Mouse (Mus musculus) spleen, embryonic (tissue): ENCODE measurements around the gene 2310022A10Rik.

Experiments used
- CTCF ChIA-PET: fragments of 350-600 bp; sonication (Branson Sonifier 250); formaldehyde crosslinking; loops from one replicate; lab custom pipeline; 2022; lab: Charles Lee

2310022A10Rik gene

DNA sequence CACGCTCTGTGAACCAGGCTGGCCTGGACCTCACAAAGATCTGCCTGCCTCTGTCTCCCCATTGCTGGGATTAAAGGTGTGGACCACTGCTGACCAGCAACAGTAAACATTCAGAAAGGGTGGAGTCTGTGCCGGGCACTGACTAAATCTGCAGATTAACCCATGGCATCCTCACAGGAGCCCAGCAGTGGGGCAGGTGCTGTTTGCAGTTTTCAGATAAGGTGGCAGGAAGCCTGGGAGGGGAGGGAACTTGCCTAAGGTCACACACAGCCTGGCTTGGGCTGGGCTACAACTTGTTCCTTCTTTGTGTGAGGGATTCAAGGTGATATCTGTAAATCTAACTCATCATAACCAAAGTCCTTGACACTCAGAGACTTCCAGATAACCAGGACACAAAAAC lies 12.5 kb upstream of the 2310022A10Rik start:
- CTCF ChIA-PET: interaction anchor here (1.0 kb wide), 1 partner anchor 32 kb away, joined by 3 read pairs; no protein-coding TSS in a partner anchor

DNA sequence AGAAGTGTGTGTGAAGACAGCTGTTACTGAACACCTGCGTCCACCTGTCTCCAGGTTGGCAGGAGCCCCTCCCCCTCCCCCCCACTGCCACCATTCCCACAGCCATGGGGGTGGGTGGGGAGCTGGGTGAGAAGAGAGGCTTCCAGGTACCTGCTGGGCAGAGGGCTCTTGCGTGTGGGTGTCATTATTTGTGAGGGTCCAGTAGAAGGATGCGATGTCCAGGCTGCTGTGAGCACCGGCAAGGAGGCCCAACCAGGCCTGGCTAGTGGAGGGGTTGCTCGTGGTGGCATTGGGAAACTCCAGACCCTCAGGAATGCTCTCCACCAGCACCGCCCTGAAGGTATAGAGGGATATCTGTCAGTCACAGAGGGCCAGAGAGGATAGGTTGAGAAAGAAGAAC lies 12.1 kb upstream of the 2310022A10Rik start:
- CTCF ChIA-PET: interaction anchor here (1.0 kb wide), 1 partner anchor 33 kb away, joined by 3 read pairs; no protein-coding TSS in a partner anchor

GRCm38 (mm10) chr7:27541431-27541830 lies 11.6 kb upstream of the 2310022A10Rik start:
- CTCF ChIA-PET: interaction anchor here (0.6 to 1.0 kb wide), 2 partner anchors 33 to 49 kb away, joined by 3 to 4 read pairs; no protein-coding TSS in a partner anchor

DNA sequence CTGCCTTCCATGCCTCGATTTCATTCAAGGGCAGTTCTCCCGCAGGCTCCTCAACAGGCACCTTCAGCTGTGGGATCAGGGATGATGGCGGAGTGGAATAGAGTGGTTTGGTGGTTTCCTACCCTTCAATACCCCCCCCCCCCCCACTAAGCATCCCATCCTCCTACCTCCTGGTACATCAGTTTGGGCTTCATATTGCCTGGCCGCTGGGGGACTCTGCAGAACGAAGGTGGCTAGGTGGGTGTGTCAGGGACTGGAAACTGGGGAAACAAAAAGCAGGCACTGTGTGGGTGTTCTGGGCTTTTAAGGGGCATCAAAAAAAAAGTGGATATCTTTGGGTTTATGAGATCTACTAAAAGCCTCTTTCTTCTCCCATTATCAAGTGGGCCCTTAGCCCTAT lies 11.1 kb upstream of the 2310022A10Rik start:
- CTCF ChIA-PET: interaction anchor here (0.6 kb wide), 1 partner anchor 48 kb away, joined by 4 read pairs; no protein-coding TSS in a partner anchor

GRCm38 (mm10) chr7:27542392-27543033 lies 10.5 kb upstream of the 2310022A10Rik start:
- CTCF ChIA-PET: interaction anchor here (0.5 kb wide), 1 partner anchor 1244 kb away, joined by 3 read pairs; no protein-coding TSS in a partner anchor

GRCm38 (mm10) chr7:27543065-27543464 lies 10.0 kb upstream of the 2310022A10Rik start:
- CTCF ChIA-PET: interaction anchor here (0.5 to 0.7 kb wide), 2 partner anchors 179 to 1243 kb away, joined by 3 to 5 read pairs; no protein-coding TSS in a partner anchor

DNA sequence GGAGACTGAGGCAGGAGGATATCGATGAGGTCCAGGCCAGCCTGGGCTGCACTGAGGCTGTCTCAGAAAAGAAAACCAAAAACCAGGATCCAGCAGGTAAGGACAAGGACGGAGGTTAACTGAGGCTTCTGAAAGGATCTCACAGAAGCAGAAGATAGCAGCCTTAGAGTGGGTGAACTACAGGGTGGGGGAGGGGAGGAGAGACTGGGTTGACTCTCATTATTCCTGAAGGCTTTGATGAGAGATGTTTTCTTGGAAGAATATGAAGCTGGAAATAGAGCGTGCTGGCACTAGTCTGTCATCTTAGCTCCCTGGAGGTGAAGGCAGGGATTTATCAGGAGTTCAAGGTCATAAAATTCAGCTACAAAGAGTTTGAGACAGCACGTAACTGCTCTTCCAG lies 9.2 kb upstream of the 2310022A10Rik start:
- CTCF ChIA-PET: interaction anchor here (0.7 kb wide), 1 partner anchor 180 kb away, joined by 5 read pairs; no protein-coding TSS in a partner anchor

- CTCF ChIA-PET: no interaction called here
Observed at GRCm38 (mm10) chr7:27544675-27545370, 8.2 kb upstream of the 2310022A10Rik start.

DNA sequence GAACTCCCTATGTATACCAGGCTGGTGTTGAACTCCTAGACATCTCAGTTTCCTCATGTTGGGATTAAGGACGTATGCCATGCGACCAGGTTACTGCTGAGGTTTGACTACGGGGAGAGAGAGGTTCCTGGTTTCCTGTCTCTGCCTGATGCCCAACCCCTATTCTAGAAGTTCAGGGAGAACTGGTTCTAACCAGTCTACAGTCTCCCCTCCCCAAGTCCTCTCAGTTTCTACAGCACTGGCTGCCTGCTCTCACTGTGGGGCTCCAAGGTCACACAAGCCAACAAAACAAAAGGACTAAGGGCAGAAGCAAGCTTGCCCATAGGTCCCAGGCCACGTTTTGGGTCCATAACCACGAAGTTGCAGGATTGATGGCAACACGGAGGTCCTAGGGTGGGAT lies 3.4 kb upstream of the 2310022A10Rik start:
- CTCF ChIA-PET: interaction anchor here (0.6 kb wide), 1 partner anchor 1269 kb away, joined by 5 read pairs; no protein-coding TSS in a partner anchor

DNA sequence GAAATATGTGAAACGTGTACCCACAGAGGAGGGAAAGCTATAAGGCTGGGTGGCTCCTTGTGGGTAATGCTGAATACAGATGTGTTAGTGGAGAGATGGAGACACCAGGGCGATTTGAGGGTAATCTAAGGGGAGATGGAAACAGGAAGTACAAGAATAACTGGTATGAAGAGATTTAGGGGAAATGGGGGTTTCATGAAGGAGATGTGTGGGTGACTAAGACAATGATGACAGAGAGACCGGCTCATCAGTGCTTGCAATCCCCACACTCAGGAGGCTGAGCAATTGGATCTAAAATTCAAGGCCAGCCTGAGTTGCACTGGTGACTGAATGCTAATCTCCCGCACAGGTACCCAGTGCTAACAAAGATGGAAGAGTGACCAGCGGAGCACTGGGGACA lies 963 bp upstream of the 2310022A10Rik start:
- CTCF ChIA-PET: interaction anchor here (0.6 kb wide), 1 partner anchor 1248 kb away, joined by 4 read pairs; no protein-coding TSS in a partner anchor

DNA sequence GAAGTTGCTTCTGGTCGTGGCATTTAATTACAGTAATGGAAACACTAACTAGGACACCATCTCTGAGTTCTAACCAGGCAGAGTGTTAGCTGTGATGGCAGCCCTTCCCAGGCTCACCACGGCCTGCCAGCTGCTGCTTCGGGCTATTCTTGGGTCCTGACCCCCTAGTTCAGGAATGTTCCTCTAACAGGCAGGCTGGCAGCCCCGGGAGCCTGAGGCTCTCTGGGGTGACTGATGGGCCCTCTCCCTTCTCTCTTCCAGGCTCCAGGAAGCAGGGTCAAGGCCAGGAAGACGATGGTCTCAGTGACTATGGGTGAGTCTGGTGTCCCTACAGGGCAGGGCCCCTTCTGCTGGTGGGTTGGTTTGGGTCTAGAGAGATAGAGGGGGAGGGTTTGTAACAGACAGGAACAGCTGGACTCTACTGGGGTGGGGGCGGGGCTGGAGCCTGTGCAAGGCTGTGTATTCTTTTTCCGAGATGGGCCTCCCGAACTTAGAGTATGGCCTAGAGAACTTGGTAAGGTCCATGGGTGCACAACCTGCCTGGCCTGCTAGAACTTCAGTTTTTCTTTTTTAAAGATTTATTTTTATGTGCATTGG lies 7.4 kb downstream of the 2310022A10Rik start:
- CTCF ChIA-PET: interaction anchor here (0.6 kb wide), 1 partner anchor 1596 kb away, joined by 3 read pairs; no protein-coding TSS in a partner anchor

DNA sequence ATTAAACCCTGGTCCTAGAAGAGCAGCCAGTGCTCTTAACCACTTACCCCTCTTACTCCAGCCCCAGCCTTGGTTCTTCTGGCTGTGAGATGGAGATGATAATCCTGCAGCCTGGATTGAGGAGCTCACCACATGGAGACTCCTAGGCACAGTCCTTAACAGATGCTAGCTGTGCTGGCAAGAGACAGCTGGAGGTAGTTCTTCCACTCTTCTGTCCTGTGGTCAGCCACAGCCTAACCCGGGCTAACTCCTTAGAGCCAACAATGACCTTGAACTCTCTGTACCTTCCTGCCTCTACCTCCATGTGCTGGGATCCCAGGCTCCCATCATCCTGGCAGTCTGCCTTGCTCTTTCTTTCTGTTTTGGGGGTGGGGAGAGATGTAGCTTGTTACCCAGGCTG lies 7.9 kb downstream of the 2310022A10Rik start:
- CTCF ChIA-PET: interaction anchor here (0.6 kb wide), 1 partner anchor 1596 kb away, joined by 3 read pairs; no protein-coding TSS in a partner anchor

GRCm38 (mm10) chr7:27569580-27570224 lies 16.7 kb downstream of the 2310022A10Rik start:
- CTCF ChIA-PET: no interaction called here

GRCm38 (mm10) chr7:27572133-27572532 lies 19.1 kb downstream of the 2310022A10Rik start:
- CTCF ChIA-PET: no interaction called here

DNA sequence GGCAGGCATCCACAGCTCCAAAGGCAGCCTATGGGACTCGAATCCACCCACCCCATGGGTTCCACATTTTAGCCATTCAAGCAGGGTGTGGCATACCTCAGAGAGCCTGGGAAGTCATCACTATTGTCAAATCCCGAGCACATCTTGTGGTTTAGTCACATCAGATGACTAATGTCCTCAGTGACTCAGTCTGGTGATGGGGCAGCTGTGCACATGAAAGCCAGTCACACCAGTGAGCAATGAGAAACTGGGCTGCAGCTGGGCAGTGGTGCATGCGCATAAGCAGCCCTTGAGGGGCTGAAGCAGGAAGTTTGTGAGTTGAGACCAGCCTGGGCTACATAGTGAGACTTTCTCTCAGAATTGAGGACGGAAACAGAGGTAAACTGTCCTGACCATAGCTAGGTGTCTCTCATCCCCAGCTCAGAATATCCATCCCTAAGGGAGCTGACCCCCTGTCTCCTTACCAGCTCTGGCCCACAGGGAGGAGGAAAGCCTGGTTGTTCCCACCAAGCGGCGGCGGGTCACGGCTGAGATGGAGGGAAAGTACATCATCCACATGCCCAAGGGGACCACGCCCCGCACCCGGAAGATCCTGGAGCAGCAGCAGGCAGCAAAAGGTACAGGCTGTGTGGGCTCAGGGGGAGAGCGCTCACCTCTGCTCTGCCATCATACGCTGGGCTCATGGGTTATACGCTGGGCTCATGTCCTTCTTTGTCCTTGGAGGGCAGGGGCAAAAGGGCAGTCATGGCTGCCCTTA lies 21.3 kb downstream of the 2310022A10Rik start:
- CTCF ChIA-PET: no interaction called here

DNA sequence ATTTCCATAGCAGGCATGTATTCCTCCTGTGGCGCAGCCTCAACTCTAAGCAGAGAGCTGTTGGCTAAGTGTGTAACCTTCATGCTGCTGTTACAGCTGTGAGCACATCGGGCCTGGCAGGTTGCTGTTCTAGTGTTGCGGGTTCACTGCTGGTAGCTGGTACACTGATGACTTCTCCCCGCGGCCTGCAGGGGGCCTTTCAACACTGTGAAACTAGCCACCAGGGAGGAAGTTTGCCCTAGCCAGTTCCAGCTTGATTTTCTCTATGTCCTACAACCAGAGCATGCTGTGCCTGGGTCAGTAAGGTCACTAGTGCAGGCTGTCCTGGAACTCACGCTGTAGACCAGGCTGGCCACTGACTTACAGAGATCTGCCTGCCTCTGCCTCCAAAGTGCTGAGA lies 23.9 kb downstream of the 2310022A10Rik start:
- CTCF ChIA-PET: no interaction called here

DNA sequence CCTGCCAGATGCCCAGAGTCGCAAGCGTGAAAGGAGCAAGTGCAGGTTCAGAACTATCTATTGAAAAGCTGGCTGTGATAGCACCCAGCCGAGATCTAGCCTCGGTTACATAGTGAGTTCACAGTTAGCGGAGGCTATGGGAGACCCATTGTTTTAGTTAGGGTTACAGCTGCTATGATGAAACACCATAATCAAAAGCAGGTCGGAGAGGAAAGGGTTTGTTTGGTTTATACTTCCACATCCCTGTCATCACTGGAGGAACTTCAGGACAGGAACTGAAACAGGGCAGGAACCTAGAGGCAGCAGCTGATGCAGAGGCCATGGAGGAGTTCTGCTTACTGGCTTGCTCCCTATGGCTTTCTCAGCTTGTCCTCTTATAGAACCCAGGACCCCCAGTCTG lies 24.6 kb downstream of the 2310022A10Rik start:
- CTCF ChIA-PET: no interaction called here

DNA sequence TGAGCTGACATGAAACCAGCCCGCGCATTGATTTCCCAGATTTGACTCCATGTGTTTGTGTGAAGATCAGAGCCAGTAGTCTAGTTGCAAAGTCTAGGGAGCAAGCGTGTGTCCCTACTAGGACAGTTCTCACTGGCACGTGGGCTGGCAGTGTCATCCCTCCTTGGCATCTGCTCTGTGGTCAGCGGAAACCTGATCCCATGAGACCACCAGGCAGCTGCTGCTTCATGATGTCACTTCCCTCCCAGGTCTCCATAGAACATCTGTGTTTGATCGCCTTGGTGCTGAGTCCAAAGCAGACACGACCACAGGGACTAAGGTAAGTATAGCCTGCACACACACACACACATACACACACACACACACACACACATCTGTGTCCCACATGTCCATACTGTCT lies 25.4 kb downstream of the 2310022A10Rik start:
- CTCF ChIA-PET: no interaction called here

GRCm38 (mm10) chr7:27580380-27581174 lies 27.5 kb downstream of the 2310022A10Rik start:
- CTCF ChIA-PET: interaction anchor here (0.6 kb wide), 1 partner anchor 15 kb away, joined by 13 read pairs; no protein-coding TSS in a partner anchor
